Mouse (Mus musculus) left cerebral cortex, adult 11 months (tissue): Measurements from ENCODE around the gene Nfkbid.

Experiments
- DNase-seq: peaks from one replicate; pipeline ENCODE4 v3.0.0; 2022; ENCODE audit warnings: low spot score

Gene Nfkbid

DNA sequence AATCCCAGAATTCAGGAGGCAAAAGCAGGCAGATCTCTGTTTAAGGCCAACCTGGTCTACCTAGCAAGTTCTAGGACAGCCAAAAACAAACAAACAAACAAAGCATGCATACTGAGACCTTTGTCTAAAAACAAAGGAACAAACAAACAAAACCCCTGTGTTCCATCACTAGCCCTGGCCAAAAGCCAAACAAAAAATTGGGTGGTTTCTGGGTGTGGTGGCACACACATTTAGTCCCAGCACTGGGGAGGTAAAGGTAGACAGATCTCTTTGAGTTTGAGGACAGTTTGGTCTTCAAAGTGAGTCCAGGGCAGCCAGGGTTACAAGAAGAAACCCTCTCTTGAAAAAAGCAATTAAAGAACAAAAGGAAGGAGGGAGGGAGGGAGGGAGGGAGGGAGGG, 7.8 kb downstream of the Nfkbid start:
- no peak for DNase-seq

DNA sequence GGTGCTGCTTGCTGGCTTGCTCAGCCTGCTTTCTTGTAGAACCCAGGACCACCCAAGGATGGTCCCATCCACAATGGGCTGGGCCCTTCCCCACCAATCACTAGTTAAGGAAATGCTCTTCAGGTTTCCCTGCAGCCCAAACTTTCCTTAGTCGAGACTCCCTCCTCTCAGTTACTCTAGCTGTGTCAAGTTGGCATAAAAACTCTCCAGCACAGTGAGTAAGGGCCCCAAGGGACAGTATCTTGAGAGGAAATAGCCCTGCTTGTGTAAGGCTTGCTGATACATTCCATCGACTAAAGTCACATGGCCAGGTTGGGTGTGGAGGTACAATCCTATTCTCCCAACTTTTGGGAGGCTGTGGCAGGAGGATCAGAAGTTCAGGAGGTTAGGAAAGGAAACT, 8.7 kb downstream of the Nfkbid start:
- no peak for DNase-seq

DNA sequence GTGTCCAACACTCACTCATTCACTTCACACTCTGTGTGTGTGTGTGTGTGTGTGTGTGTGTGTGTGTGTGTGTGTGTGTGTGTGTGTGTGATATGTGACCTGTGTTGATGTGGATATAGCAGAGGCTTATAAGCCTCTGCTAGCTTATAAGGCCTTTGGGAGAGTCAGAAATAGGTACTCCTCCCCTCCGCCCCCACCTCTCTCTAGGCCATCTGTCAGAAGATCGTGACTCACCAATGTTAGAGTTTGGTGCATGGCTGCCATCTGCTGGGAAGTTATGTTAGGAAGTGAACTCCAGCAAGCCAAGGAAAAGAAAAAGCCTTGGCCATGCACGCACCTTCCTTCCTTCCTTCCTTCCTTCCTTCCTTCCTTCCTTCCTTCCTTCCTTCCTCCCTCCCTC, 10.3 kb downstream of the Nfkbid start:
- DNase-seq = peak; percentile 80

DNA sequence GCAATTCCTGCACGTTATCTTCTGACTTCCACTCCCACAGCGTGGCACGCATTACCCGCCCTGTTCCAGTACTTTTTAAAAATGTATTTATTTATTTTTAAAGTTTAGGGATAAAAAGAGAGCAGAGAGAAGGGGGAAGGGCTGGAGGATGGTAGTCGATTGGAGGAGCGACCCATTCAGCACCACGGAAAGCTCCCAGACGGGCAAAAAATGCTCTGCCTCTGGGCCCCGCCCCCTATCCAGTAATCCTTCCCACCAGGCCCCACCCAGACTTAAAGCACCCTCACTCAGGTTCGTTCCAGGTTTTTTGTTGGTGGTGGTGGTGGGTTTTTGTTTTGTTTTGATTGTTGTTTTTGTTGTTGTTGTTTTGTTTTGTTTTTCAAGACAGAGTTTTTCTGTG, 12.7 kb downstream of the Nfkbid start:
- DNase-seq = no peak

DNA sequence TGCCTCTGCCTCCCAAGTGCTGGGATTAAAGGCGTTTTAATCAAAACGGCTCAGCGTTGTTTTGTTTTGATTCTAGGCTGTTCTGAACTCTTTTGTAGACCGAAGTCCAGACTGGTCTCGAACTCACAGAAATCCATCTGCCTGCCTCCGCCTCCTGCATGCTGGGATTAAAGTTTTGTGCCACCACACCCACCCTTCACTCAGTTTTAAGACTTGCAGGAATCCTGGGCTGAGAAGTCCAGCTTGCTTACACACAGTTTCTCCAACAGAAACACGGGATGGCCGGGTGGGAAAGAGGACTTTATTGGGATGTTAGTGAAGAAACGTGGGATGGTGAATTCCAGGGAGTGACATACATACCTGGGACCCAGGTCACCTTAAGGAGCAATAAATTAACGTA, 13.2 kb downstream of the Nfkbid start:
- no peak for DNase-seq

DNA sequence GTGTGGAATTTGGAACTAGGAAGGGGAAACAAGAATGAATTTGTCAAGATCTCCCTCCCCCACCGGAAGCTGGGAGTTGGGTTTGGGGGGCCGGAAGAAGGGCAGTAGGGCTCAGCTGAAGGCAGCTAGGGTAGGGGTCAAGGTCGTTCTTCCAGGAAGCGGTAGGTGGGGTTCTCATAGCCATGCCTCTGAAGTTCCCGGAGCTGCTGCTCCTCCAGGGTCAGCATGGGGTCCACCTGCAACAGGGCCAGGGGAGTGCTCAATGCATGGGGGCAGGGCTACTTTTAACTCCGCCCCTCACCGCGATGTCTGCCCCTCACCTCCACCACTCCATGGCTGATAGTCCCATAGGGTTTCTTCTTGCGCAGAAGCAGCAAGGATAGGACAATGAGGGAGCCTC, 13.6 kb downstream of the Nfkbid start:
- DNase-seq = no peak

DNA sequence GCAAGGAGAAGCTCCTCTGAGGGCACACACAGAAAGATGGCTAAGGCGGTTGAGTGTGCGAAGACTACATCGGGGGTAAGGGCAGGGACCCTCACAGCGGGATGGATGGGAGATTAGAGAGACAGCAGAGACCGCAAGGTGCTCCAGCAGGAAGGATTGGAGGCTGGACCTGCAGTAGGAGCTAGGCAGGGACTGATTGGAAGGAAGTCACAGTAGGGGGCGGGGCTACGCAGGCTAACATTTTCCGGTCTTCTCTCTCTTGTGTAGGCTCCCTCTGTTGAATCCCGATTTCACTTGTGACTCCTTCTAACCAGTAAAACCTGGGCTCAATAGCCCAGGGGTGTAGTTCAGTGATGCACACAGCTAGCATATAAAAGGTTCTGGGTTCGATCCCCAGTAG, 15.3 kb downstream of the Nfkbid start:
- no peak for DNase-seq

DNA sequence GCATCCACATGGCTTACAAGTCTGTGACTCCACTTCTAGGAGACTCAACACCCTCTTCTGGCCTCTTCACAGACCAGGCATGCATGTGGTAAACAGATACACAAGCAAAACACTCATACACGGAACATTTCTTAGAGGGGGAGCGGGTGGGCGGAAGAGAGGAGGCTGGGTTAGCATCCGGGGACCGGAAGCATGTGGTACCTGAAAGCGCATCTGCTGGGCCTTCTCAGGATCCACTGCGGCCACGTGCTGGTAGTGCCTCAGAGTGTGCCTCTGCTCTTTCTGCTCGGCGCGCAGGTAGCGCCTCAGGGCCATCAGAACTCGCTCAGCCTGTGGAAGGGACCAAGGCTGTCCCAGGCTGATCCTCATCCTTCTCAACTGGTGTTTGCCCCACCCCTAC, 18.2 kb downstream of the Nfkbid start:
- no peak for DNase-seq

DNA sequence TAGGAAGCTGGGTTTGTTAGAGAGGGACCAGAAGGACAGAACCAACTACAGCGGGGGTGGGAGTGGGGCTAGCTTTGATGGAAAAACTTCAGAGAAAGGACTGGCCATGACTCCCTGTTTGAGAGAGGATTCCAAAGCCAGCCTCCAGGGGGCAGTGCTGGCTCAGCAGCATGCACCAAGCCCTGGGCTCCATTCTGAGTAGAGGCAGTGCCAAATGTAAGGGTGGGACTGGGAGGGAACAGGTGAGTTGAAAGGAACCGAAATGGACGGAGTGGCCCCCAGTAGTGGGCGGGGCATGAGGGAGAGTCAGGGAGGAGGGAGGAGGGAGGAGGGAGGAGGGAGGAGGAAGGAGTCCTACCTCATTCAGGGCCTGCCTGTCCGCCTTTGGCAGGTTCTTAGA, 19.2 kb downstream of the Nfkbid start:
- no peak for DNase-seq

DNA sequence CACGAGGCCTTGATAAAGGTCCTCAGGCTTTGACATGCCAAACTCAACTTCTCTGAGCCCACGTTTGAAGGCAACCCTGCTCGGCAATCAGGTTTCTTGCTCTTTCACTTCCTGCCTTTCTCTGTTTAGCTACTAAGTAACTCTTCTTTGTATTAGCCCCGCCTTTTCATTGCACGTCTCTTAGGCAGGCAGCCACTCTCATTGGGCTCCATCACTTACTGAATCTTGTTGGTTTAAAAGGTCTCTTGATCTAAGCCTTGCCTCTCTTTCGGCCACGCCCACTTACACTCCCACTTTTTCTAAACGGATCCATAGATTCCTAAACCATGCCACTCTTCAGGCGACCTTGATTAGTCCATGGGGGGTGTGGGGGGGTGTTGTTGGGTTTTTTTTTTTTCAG, 22.2 kb downstream of the Nfkbid start:
- no peak for DNase-seq

DNA sequence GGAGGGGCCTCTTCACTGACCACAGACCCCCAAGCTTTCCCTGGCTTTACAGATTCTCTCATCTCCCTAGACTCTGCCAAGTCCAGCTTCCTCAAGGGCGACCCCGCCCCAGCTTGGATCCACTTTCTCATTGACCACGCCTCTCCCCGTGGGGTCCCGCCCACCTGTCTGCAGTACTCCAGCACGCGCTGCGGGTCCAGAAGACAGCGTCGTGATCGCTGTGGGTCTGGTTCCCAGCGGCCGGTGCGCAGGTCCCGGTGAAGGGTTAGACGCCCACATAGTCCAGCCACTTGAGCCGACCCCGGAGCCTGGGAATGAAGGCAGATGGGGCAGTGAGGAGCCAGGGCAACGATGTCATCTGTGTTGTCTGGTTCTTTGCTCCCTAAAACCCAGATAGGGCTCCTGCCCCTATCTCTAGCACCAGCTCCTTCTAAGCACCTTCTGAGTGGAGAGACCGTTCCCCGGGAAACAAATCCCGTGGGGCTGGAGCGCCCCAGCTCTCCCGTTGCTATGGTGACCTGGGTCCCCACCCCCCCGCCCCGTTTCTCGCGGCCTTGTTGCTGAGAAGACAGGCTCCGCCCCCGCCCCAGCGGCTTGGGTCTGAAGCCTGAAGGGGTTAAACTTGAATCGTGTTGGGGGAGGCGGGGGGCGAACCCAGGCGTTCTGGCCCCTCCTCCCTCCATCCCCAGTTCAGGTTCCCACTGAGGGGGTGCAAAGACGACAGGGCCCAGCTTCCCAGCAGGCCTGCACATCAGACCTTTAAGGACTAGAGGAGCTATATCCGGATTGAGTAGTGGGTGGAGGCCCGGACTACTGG, 22.8 kb downstream of the Nfkbid start:
- peak; percentile 81 for DNase-seq

DNA sequence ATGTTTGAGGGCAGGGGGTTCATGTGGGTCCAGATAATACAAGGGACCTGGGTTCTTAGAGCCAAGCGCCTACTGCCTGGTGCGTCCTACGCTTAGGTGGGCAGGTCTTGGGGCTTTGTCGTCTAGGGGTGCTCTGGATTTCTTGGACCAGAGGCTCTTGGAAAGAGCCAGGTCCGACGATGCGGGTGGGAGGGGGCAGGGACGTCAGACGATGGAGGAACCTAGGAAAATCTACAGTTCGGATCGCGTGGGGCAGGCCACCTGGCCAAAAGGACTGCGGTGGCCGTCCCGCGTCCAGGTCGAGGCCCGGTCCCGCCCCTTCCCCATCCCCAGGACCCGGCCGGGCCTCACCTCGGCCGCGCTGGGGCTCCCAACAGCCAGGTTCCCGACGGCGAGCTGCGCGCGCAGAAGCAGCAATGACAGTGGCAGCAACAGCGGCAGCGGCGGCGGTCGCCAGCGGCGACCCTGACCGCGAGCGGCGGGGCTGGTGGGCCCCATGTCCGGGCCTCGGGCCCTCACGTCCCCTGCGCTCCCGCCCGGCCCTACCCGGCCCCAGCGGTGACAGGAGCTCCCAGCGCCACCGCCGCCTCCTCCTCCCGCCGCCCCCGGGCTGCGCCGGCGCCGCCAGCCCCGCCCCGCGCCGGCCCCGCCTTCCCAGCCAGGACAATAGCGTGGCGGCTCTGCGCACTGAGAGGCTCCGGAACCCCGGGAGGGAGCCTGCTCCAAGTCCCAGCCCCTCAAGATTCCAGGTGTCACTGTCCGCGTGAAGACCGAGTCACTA, 23.6 kb downstream of the Nfkbid start, which contains the start of gene Aplp1:
TSS of gene Aplp1 (minus strand) at position 565 of the 781 bp plus-strand sequence.
- DNase-seq = no peak

DNA sequence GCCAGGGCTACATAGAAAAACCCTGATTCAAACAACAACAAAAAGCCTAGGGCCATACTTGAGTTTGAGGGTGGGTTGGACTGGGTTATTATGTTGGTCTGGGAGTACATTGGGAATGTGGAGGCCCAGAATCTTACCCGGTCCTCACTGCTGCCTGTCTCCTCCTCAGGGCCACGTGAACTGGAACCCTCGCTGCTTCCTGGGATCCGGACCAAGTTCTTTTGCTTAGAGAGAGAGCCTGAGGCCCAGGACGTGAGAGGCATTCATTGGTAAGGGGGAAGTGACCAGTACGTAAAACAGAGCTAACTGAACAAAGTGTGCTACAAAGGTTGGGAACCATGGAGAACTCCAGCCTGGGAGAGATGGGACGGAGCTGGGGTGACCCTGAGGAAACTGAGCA, 28.7 kb downstream of the Nfkbid start:
- DNase-seq = no peak

DNA sequence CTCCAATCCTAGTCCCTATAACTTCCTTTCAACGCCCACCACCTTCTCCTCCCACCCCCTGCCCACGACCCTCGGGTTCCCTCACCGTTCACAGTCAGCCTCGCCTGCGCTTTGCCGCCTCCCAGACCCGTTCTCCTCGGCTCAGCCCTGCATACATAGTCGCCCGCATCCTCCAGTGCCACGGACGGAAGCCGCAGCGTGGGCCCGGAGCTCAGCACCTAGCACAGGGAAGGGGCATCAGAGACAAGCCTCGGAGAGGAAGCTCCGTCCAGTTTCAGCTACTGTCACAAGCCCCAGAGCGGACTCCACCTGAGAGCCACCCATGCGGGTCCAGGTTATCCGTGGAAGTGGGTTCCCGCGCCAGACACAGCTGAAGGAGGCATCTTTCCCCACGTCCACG, 31.8 kb downstream of the Nfkbid start:
- DNase-seq = no peak

DNA sequence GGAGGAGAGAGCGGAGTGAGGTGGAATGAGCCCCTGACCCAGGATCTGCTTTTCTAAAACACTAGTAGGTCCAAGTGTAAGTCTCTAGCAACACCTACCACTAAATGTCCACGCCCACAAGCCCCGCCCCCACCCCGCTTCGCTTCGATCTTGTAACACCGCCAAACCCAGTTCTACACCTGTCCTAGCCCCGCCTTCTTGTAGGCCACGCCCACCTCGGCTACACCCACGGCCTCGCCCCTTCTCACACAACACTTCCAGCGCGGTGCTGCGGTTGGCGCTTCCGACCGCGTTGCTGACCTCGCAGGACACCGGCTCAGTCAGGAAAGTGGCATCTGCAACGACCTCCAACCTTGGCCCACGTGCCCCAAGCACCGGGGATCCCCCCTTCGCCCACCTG, 32.2 kb downstream of the Nfkbid start:
- DNase-seq = no peak

DNA sequence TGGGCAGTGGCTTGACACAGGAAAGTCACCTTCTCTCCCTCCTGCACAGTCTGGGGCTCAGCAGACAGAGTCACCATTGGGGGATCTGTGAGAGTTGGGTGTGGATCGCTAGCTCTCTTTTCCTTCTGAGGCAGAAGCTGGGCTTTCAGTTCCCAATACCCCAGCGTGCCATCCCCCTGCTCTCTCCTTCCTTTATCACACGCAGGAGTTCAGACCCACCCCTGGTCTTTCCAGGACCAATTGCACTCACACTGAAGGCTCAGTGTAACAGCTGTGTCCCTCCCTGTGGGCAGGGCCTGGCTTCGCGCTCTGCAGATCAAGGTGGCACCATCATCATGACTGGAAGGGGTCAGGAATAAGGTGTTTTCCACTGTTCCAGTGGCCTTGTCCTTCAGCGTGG, 32.7 kb downstream of the Nfkbid start:
- no peak for DNase-seq

DNA sequence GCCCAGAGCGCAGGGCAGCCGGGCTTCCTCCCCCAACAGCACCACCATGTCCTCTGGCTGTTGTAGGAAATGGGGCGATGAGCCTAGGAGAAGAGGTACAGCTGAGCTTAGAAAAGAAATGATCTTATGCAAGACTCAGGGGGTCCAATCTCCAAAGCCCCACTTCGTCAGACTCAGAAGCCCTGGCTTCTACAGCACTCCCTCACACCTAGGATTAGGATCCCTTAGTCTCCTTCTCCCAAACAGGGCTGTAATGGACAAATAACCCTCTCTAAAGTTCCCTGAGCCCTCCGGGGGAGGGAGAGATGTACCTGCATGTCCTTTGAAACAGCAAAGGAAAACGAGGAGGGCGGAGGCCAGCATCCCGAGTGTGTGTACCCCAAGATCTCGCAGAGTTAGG, 35.0 kb downstream of the Nfkbid start:
- no peak for DNase-seq

DNA sequence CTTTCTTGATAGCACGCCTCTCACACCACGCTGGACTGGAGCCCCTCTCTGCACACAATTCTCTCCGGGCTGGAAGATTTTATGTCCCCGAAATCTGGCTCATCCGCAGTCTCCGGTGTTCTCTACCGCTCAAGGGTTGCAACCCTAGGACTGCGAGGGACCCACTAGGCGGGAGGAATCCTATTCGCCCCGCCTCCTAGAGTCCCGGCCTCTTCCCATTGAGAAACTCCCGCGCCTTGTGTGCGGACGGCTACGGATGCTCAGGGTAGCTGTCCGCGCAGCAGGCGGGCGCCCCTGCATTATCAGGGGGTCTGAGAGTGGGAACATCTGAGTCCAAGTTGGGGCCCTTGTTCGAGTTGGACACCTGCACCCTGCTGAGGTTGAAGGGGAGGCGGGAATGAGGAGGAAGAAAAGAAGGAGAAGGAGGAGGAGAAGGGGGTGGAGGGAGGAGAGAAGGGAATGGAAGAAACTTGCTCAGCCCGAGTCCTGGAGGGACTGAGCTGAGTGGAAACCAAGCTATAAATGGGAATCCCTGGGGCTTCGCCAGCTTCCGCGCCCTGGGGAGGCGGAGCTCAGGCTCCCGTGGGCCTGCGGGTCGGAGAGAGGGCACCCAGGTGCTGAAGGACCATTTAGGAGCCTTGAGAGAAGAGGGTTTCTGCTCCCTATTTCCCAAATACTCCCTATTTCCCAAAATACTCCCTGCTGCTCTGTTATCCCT, 35.5 kb downstream of the Nfkbid start:
- DNase-seq = no peak

DNA sequence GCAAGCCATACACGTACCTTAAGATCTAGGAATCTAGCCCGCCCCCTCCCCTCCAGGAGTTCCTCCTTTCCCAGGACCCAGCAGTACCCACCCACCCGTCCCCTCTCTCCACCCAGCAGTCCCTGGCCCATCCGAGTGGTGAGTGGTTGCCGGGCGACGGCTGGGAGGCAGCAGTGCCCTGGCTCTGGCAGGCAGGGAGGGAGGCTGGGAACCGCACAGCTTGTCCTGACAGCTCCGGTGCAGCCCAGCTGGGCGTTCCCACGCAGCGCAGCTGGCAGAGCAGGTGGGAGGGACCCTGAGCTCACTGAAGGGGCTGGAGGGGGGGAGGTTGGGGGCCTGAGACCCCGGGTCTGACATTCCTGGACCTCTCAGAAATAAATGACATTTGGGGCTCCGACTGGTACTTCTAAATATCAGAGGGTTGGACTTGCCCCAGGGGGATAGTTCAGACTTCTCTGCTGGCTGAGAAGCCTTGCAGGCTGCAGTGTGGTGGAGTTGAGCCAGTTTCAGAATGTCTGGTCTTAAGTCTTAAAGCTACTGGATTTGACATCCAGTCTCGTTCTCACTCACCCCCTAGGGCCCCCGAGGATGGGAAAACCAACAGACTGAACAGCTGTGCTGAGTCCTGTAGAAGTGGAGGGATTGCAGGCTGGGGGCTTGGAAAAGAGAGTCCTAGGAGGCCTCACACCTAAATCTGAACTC, 36.2 kb downstream of the Nfkbid start, which contains the start of the genes Kirrel2 and Nphs1:
TSS of gene Kirrel2 (minus strand) at position 62 of the 702 bp plus-strand sequence.
TSS of gene Nphs1 (plus strand) at position 687 of the 702 bp plus-strand sequence.
- no peak for DNase-seq

DNA sequence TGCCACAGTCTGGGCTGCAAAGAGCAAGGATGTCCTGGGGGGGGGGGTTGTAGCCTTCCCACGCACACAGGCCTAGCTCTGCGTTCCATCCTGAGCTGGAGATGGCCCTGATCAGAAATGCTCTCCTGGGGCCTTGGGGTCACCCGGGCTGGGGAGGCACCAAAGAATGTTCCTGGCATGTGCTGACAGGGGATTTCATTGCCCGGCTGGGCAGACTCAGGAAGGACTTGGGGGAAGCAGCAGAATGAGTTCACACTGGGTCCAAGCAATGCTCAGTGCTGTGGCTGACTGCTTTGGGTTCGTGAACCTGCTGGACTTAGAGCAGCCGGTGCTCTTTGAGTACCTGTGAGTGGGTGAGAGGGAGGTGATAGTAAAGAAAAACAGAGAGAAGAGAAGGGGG, 38.0 kb downstream of the Nfkbid start:
- DNase-seq = no peak

DNA sequence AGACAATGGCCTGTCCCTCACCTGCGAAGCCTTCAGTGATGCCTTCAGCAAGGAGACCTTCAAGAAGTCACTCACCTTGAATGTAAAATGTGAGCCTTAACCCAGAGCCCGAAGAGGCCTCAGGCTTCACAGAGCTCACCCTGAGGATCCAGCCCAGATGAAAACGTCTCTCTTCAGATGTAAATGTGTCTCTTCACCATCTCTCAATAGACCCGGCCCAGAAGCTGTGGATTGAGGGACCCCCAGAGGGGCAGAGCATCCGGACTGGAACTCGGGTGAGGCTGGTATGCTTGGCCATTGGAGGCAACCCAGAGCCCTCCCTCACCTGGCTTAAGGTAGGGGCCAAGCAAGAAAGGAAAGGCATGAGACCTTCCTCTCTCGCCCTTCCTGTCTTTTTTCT, 42.0 kb downstream of the Nfkbid start:
- no peak for DNase-seq

DNA sequence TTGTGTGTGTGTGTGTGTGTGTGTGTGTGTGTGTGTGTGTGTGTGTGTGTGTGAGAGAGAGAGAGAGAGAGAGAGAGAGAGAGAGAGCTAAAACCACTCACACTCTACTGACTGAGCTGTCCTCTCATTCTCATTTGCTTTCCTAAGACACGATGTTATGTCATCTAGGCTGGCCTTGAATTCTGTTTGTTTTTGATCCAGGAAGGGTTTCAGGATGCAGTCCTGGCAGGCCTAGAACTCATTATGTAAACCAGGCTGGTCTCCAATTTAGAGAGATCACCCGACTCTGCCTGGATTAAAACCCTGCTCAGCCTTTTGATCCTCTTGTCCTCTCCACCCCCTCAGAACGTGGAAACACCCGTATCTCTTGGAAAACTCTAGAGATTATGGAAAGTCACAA, 42.5 kb downstream of the Nfkbid start:
- DNase-seq = no peak
